Mouse (Mus musculus) adrenal gland, adult 18-20 months (tissue): ENCODE data around the gene Krtap5-5. TPM values are rescaled to one million over a fixed set of nuclear protein-coding genes. Genes with fewer than 3 reads are reported as not detected.

Experiments
- total RNA-seq, 2 experiments: library from RNA; stranded (reverse); gene quantifications; 1 replicate in 1 of 2; 2 replicates in 1 of 2; pipeline ENCODE4 v1.2.3; 2021

The Krtap5-5 gene
- total RNA-seq, 2 experiments from 2014 or later, result not detected

Other genes with a start within 250 kb of the Krtap5-5 start
- gene Mob2, start 168.9 kb downstream of the Krtap5-5 start, total RNA-seq, result 10 to 100 TPM; 45.2 to 58.8 TPM
- 10 to 100 TPM in 1 of 2 experiments, 1 to 10 TPM in 1; 8.9 to 23.6 TPM for gene Dusp8, start 134.1 kb downstream of the Krtap5-5 start, total RNA-seq
- gene Gm45618, start 109.2 kb downstream of the Krtap5-5 start, total RNA-seq, result not detected
- gene Gm39115, start 93.9 kb downstream of the Krtap5-5 start, total RNA-seq, result not detected
- not detected for gene Gm45337, start 85.4 kb downstream of the Krtap5-5 start, total RNA-seq
- not detected for gene Gm29735, start 72.9 kb downstream of the Krtap5-5 start, total RNA-seq
- gene Gm4553, start 64.2 kb downstream of the Krtap5-5 start, total RNA-seq, result not detected
- gene Krtap5-2, start 54.0 kb downstream of the Krtap5-5 start, total RNA-seq, result not detected
- not detected for gene Gm10153, start 39.6 kb downstream of the Krtap5-5 start, total RNA-seq
- gene Krtap5-3, start 28.6 kb downstream of the Krtap5-5 start, total RNA-seq, result not detected
- gene Gm7579, start 18.1 kb downstream of the Krtap5-5 start, total RNA-seq, result not detected
- gene Gm40460, start 11.1 kb upstream of the Krtap5-5 start, total RNA-seq, result not detected
- not detected for gene Gm2431, start 28.4 kb upstream of the Krtap5-5 start, total RNA-seq
- gene Gm4559, start 44.4 kb upstream of the Krtap5-5 start, total RNA-seq, result not detected
- gene Krtap5-1, start 67.1 kb upstream of the Krtap5-5 start, total RNA-seq, result not detected
- gene Krtap5-4, start 73.6 kb upstream of the Krtap5-5 start, total RNA-seq, result not detected
- 1 to 10 TPM; 2.1 to 3.1 TPM for gene Ifitm10, start 143.8 kb upstream of the Krtap5-5 start, total RNA-seq
- 1 to 10 TPM; 3.1 to 9.4 TPM for gene Gm49369, start 152.7 kb upstream of the Krtap5-5 start, total RNA-seq
- gene Ctsd, start 158.1 kb upstream of the Krtap5-5 start, total RNA-seq, result 1,000 to 10,000 TPM; 1,152 to 1,350 TPM
- not detected for gene Syt8, start 204.9 kb upstream of the Krtap5-5 start, total RNA-seq
- 10 to 100 TPM in 1 of 2 experiments, under 1 TPM in 1; 0.83 to 10.2 TPM for gene Tnni2, start 211.8 kb upstream of the Krtap5-5 start, total RNA-seq
- 10 to 100 TPM; 17.0 to 24.2 TPM for gene Lsp1, start 230.8 kb upstream of the Krtap5-5 start, total RNA-seq